Mouse (Mus musculus): Measurements from ENCODE around the gene Sf3b4.

GRCm38 (mm10) chr3:96173185-96173584, 1.1 kb downstream of the Sf3b4 start:
- no peak for TF ChIP-seq GATA1 (IDR thresholded peaks at IDR 0.05; ENCODE audit: borderline replicate concordance, low read length)
- TF ChIP-seq FLI1 (IDR thresholded peaks at IDR 0.05; ENCODE audit: low read length), result no peak

All from megakaryocyte, embryonic 14.5 days (primary cell).